Mouse (Mus musculus) liver, adult 2 months (tissue): ENCODE measurements around the gene Prss45. TPM values are rescaled to one million over a fixed set of nuclear protein-coding genes. Genes with fewer than 3 reads are reported as not detected.

Source experiments
- DNase-seq: peaks from one replicate; pipeline ENCODE4 v3.0.0-alpha.2; 2011; ENCODE audit warnings: low read depth, low spot score; ENCODE audit errors: extremely low read depth
- H3K27ac ChIP-seq: fragments of 200-500 bp; replicated peaks from 2 replicates; pipeline ENCODE4 v1.5.1; 2012; ENCODE audit warnings: low read depth, mild to moderate bottlenecking, control low read depth, inconsistent platforms, low read length; ENCODE audit not compliant: insufficient read depth
- H3K27me3 ChIP-seq: fragments of 200-500 bp; 2 replicates; pipeline ENCODE4 v1.6.1; 2012; ENCODE audit warnings: mild to moderate bottlenecking, moderate library complexity, low read length, inconsistent platforms; ENCODE audit not compliant: control insufficient read depth, insufficient read depth
- H3K36me3 ChIP-seq: fragments of 200-500 bp; 2 replicates; pipeline ENCODE4 v1.6.1; 2012; ENCODE audit warnings: low read length, inconsistent platforms; ENCODE audit not compliant: control insufficient read depth, insufficient read depth
- H3K4me1 ChIP-seq: fragments of 200-500 bp; 2 replicates; pipeline ENCODE4 v1.6.1; 2011; ENCODE audit warnings: low read length; ENCODE audit not compliant: control insufficient read depth, insufficient read depth
- H3K4me3 ChIP-seq: fragments of 200-500 bp; 2 replicates; pipeline ENCODE4 v1.5.1; 2011; ENCODE audit warnings: low read depth, mild to moderate bottlenecking, control low read depth, low read length, moderate library complexity; ENCODE audit not compliant: insufficient read depth
- H3K79me2 ChIP-seq: fragments of 200-500 bp; 2 replicates; pipeline ENCODE4 v1.6.1; 2012; ENCODE audit warnings: inconsistent platforms, mild to moderate bottlenecking, low read length, moderate library complexity; ENCODE audit not compliant: control insufficient read depth, insufficient read depth
- H3K9ac ChIP-seq: fragments of 200-500 bp; 2 replicates; pipeline ENCODE4 v1.6.1; 2012; ENCODE audit warnings: low read depth, mild to moderate bottlenecking, control low read depth, inconsistent platforms, low read length
- CTCF ChIP-seq: fragments of 200-500 bp; IDR thresholded peaks from 2 replicates; pipeline ENCODE4 v1.5.1; 2011; ENCODE audit warnings: low read depth, low read length, control low read depth
- POLR2A ChIP-seq: fragments of 200-500 bp; IDR thresholded peaks from 2 replicates; pipeline ENCODE4 v1.6.1; 2011; ENCODE audit warnings: low read length, control low read depth; ENCODE audit not compliant: insufficient read depth; ENCODE audit errors: extremely low read depth
- WGBS: fragments of 180-500 bp; shearing (Covaris S2); methylation state at CpG from one replicate; pipeline ENCODE4 v1.1.7; 2018; 5-methylcytosine and 5-hydroxymethylcytosine counted together
- polyA plus RNA-seq: library from polyadenylated mRNA; depleted of rRNA; stranded (reverse); fragments of >200 nt; gene quantifications from 2 replicates; pipeline ENCODE4 v1.2.3, GENCODE M21; 2012; rRNA removed
- total RNA-seq: library from RNA; depleted of rRNA; stranded (reverse); fragments of >200 nt; gene quantifications from 2 replicates; pipeline ENCODE4 v1.2.3, GENCODE M21; 2014; rRNA removed

The Prss45 gene
- total and polyA plus RNA-seq, 2 experiments, result not detected

GRCm38 (mm10) chr9:110881953-110882352 is 47.6 kb downstream of the Prss45 start:
- Histone ChIP-seq H3K36me3 (peaks cover 2% of the 10 kb centered on the region; the same call in 1 of the 2 replicates), H3K79me2 (peaks cover 13% of the 10 kb centered on the region; the same call in 1 of the 2 replicates), H3K4me1 (peaks cover 19% of the 10 kb centered on the region), H3K4me3 (no peak overlapping the region), H3K27ac (no peak overlapping the region), H3K9ac (no peak overlapping the region), H3K27me3 (no peaks in the 10 kb centered on the region)
- TF ChIP-seq CTCF (no peak), POLR2A (no peak)
- no peak for DNase-seq
- WGBS, result 74% methylated on average over 7 of the region's 7 CpGs

DNA sequence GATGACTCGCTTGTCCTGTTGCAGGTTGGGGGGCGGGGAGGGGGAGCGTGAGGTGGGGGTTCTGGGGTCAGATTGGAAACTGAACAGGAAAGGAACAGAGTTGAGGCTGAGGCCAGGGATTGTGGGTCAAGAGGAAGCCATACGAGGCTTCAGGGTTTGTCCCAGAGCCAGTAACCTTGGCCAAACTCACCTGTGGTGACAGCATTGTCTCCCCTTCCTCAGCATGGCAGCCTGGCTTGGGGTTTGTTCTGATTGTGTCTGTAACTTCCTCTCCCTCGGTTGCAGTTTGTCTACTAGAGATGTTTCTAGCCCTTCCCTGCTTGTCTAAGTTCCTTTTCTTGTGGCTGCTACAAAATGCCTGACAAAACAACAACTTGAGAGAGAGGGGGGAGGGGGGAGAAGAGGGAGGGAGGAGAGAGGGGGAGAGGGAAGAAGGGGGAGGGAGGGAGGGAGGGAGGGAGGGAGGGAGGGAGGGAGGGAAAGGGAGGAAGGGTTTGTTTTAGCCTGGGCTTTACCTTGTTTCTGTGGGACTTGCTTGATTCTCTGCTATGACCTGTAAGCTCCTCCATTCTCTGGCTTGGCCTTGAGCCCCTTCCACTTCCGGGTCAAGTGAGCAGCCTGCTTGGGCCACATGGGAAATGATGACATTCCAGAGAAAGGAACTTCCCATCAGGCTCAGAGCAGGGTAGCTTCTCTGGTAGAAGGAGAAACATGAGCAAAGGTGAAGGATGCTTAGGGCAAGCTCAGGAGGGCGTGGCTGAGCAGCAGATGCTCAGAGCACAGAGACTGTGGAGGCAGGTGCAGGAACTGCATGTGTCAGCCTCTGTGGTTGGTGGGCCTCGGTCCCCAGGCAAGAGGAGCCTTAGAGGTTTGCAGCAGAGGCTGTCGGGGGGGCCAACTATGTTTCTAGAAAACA is 53.3 kb downstream of the Prss45 start:
- TF ChIP-seq CTCF (no peak), POLR2A (no peak)
- H3K4me1 ChIP-seq, result peaks cover 7% of the 10 kb centered on the region
- no peaks in the 10 kb centered on the region for H3K79me2 ChIP-seq
- H3K36me3 ChIP-seq, result peaks cover 4% of the 10 kb centered on the region; the same call in 1 of the 2 replicates
- no peaks in the 10 kb centered on the region for H3K27me3 ChIP-seq
- no peak overlapping the region for H3K4me3 ChIP-seq
- no peak for DNase-seq
- no peak overlapping the region for H3K9ac ChIP-seq
- 76% methylated on average over 9 of the region's 9 CpGs for WGBS
- H3K27ac ChIP-seq, result no peak overlapping the region

- H3K36me3 ChIP-seq, result peaks cover 8% of the 10 kb centered on the region; the same call in 1 of the 2 replicates
- H3K4me1 ChIP-seq, result peaks cover 7% of the 10 kb centered on the region
- no peak for TF ChIP-seq CTCF
- TF ChIP-seq POLR2A, result no peak
- H3K79me2 ChIP-seq, result no peaks in the 10 kb centered on the region
- H3K4me3 ChIP-seq, result no peak overlapping the region
- peak; percentile 69 for DNase-seq
- no peak overlapping the region for H3K9ac ChIP-seq
- H3K27me3 ChIP-seq, result no peaks in the 10 kb centered on the region
- WGBS, result 61% methylated on average over 14 of the region's 14 CpGs
- H3K27ac ChIP-seq, result no peak overlapping the region
Measured at GRCm38 (mm10) chr9:110888935-110889334, 54.5 kb downstream of the Prss45 start.

DNA sequence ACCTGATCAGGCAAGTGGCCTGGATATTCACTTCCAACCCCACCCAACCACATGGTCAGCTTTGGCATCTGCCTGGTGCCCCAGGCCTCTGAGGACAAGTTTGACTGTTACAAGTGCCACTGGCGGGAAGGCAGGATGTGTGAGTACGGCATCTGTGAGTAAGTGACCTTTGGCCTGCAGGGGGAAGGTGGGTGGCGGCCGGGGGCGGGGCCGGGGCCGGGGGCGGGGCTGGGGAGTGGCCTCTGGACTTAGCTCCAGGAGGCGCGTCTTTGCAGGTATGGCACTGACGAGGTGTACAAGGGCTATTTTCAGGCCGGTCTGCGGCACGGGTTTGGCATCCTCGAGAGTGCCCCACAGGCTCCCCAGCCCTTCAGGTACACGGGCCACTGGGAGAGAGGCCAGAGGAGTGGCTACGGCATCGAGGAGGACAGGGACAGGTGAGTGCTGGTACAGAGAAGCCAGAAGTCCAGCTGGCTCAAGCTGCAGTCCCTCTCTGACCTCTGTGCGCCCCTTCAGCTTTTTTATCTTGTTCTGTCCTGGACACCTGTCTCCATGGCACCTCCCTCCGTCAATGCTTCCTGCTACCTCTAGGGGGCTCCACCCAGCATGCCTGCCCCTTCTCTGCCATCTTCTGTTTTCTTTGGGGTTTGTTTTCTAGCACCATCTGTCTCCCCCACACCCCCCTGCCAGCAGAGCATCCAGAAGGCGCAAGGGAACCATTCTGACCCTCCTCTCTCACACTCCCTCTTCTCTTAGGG is 55.8 kb downstream of the Prss45 start:
- Histone ChIP-seq H3K27me3 (no peaks in the 10 kb centered on the region), H3K36me3 (peaks cover 10% of the 10 kb centered on the region; the same call in 1 of the 2 replicates), H3K9ac (peak overlapping the region; percentile 47; the same call in 1 of the 2 replicates), H3K4me1 (peaks cover 7% of the 10 kb centered on the region), H3K27ac (peak overlapping the region; percentile 47), H3K4me3 (peak overlapping the region; percentile 13; the same call in 1 of the 2 replicates), H3K79me2 (no peaks in the 10 kb centered on the region)
- peak; percentile 77 for DNase-seq
- WGBS, result 15% methylated on average over 21 of the region's 21 CpGs
- TF ChIP-seq CTCF, result peak; percentile 67
- no peak for TF ChIP-seq POLR2A

Other genes starting within 250 kb of the Prss45 start
- gene Nradd, start 210.1 kb upstream of the Prss45 start, total RNA-seq, result 0.65 and 1.6 TPM in 2 replicates
- 0.92 and 1.4 TPM in 2 replicates for gene Nradd, start 210.1 kb upstream of the Prss45 start, polyA plus RNA-seq
- gene Nbeal2, start 180.4 kb upstream of the Prss45 start, total RNA-seq, result 2.1 and 4.6 TPM in 2 replicates
- 11.6 and 12.7 TPM in 2 replicates for gene Nbeal2, start 180.4 kb upstream of the Prss45 start, polyA plus RNA-seq
- gene Ccdc12, start 178.1 kb upstream of the Prss45 start, total RNA-seq, result 28.7 and 29.9 TPM in 2 replicates
- 48.7 and 51.4 TPM in 2 replicates for gene Ccdc12, start 178.1 kb upstream of the Prss45 start, polyA plus RNA-seq
- gene Myl3, start 92.7 kb upstream of the Prss45 start, total RNA-seq, result 0.55 and 0.94 TPM in 2 replicates
- gene Myl3, start 92.7 kb upstream of the Prss45 start, polyA plus RNA-seq, result 0.25 TPM in 1 of 2 replicates, not detected in the other
- gene Pth1r, start 87.4 kb upstream of the Prss45 start, total RNA-seq, result 7.4 and 11.0 TPM in 2 replicates
- 24.4 and 28.1 TPM in 2 replicates for gene Pth1r, start 87.4 kb upstream of the Prss45 start, polyA plus RNA-seq
- not detected in 2 replicates for gene Prss42, start 36.4 kb upstream of the Prss45 start, total RNA-seq
- gene Prss42, start 36.4 kb upstream of the Prss45 start, polyA plus RNA-seq, result not detected in 2 replicates
- not detected in 2 replicates for gene Prss44, start 20.6 kb upstream of the Prss45 start, total RNA-seq
- gene Prss44, start 20.6 kb upstream of the Prss45 start, polyA plus RNA-seq, result not detected in 2 replicates
- gene Prss43, start 7.9 kb upstream of the Prss45 start, total RNA-seq, result not detected in 2 replicates
- gene Prss43, start 7.9 kb upstream of the Prss45 start, polyA plus RNA-seq, result not detected in 2 replicates
- gene Prss46, start 9.9 kb downstream of the Prss45 start, total RNA-seq, result not detected in 2 replicates
- gene Prss46, start 9.9 kb downstream of the Prss45 start, polyA plus RNA-seq, result not detected in 2 replicates
- not detected in 2 replicates for gene Prss50, start 23.4 kb downstream of the Prss45 start, total RNA-seq
- gene Prss50, start 23.4 kb downstream of the Prss45 start, polyA plus RNA-seq, result not detected in 2 replicates
- gene Als2cl, start 45.3 kb downstream of the Prss45 start, total RNA-seq, result 8.0 and 16.8 TPM in 2 replicates
- 29.1 and 45.5 TPM in 2 replicates for gene Als2cl, start 45.3 kb downstream of the Prss45 start, polyA plus RNA-seq
- gene Tmie, start 45.5 kb downstream of the Prss45 start, total RNA-seq, result 4.4 and 5.5 TPM in 2 replicates
- 13.1 and 20.8 TPM in 2 replicates for gene Tmie, start 45.5 kb downstream of the Prss45 start, polyA plus RNA-seq
- gene Fam240a, start 82.3 kb downstream of the Prss45 start, total RNA-seq, result not detected in 2 replicates
- gene Fam240a, start 82.3 kb downstream of the Prss45 start, polyA plus RNA-seq, result not detected in 2 replicates
- gene Tdgf1, start 111.6 kb downstream of the Prss45 start, total RNA-seq, result not detected in 2 replicates
- not detected in 2 replicates for gene Tdgf1, start 111.6 kb downstream of the Prss45 start, polyA plus RNA-seq
- 0.46 TPM in 1 of 2 replicates, not detected in the other for gene Lrrc2, start 117.0 kb downstream of the Prss45 start, total RNA-seq
- gene Lrrc2, start 117.0 kb downstream of the Prss45 start, polyA plus RNA-seq, result not detected in 2 replicates
- gene Rtp3, start 156.0 kb downstream of the Prss45 start, total RNA-seq, result 14.5 and 19.8 TPM in 2 replicates
- gene Rtp3, start 156.0 kb downstream of the Prss45 start, polyA plus RNA-seq, result 57.5 and 61.0 TPM in 2 replicates
- 0.37 and 0.47 TPM in 2 replicates for gene Ltf, start 184.7 kb downstream of the Prss45 start, total RNA-seq
- gene Ltf, start 184.7 kb downstream of the Prss45 start, polyA plus RNA-seq, result 0.12 and 0.51 TPM in 2 replicates
- gene Ccrl2, start 222.9 kb downstream of the Prss45 start, total RNA-seq, result 2.4 and 3.2 TPM in 2 replicates
- gene Ccrl2, start 222.9 kb downstream of the Prss45 start, polyA plus RNA-seq, result 1.3 and 1.8 TPM in 2 replicates